Mouse (Mus musculus): Measurements from ENCODE around the gene Esam.

Gene Esam

GRCm38 (mm10) chr9:37527396-37528224 lies at the start of gene Esam:
TSS of gene Esam (plus strand) at chr9:37528078.
- ATAC-seq (ENCODE audit: low TSS enrichment): no peak

DNA sequence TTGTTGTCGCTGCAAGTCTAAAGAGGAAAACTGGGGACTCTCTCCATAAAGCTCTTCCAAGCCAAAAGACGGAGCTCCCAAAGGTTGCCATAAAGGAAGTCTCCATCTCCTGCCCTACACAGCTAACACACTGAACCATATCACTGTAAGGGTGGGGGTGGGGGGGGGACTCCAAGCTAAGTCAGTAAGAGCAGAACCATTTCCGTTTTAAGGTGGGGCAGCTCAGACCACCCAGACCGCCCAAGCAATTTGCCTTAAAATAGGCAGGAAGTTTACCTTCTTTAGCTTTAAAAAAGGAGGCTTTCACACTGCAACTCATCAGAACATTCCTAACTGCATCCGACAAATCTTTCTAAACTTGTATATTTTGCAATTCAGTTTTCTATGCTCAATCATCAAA lies 42.7 kb upstream of the Esam start:
- ATAC-seq (ENCODE audit: low TSS enrichment): no peak

GRCm38 (mm10) chr9:37488041-37488440 lies 39.8 kb upstream of the Esam start:
- ATAC-seq (ENCODE audit: low TSS enrichment): no peak

DNA sequence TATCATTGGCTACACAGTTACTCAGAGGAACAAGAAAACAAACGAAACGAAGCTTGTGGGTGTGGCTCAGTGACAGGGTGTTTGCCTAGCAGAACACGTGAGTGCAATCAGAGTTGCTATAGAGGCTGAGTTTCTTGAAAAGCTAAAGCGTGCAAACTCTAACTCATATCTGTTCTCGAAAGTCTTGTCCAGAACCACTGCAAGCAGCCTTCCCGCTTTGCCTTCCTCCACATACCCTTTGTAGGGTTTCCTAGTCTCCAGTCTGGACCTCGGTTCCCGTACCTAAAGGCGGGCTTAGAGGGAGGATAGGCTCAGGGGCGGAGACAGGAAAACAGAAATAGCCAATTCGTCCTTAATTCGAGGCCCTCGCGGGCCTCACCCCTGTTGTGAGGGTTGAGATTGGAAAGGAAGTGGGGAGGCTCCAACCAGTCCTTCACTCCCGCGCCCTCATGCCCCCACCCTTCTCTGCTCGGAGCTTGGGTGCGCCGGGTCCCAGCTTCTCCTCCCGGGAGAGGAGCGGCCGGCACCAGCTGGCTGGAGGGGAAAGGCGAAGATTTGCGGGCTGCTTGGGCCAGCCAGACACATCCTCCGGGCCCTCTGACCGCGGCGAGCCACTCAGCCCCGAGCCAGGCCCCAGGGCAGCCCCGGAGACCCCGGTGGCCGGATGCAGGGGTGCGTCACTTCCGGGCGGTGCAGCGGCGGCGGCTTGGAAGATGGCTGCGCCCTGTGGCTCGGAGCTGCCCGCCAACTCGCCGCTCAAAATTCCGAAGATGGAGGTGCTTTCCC lies 39.1 kb upstream of the Esam start, which contains the start of gene Msantd2:
TSS of gene Msantd2 (plus strand) at position 709 of the 786 bp plus-strand sequence.
- peak; percentile 92 for ATAC-seq (ENCODE audit: low TSS enrichment)

DNA sequence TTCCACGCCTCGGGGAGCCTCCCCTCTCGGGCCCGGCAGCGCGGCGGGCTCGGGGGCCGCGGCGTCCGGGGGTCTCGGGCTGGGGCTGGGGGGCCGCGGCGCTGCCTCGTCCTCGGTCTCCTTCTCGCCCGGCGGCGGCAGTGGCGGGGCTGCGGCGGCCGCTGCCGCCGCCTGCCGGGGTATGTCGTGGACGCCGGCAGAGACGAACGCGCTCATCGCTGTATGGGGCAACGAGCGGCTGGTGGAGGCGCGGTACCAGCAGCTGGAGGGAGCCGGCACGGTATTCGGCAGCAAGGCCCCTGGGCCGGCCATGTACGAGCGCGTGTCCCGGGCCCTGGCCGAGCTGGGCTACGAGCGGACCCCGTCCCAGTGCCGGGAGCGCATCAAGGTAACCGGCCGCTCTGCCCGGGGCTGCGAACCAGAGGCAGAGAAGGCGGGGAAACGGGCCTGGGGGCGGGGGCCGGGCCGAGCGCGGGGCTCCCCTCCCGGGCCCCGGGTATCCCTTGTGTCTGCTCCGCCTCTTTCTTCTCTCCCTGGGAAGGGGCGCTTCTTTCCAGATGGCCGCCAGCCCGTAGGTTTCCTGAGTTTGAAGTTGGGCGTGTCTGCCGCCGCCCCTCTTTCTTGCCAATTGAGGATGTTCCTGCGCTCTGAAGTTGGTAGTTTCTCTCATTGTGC lies 38.3 kb upstream of the Esam start:
- peak; percentile 55 for ATAC-seq (ENCODE audit: low TSS enrichment)

- ATAC-seq (ENCODE audit: low TSS enrichment): no peak
These were observed 32.1 kb upstream of the Esam start for GRCm38 (mm10) chr9:37495761-37496160.

- ATAC-seq (ENCODE audit: low TSS enrichment): no peak
These were observed 31.6 kb upstream of the Esam start for GRCm38 (mm10) chr9:37496325-37496724.

GRCm38 (mm10) chr9:37500201-37500600 lies 27.7 kb upstream of the Esam start:
- ATAC-seq (ENCODE audit: low TSS enrichment): no peak

- ATAC-seq (ENCODE audit: low TSS enrichment): no peak
These were observed 26.7 kb upstream of the Esam start for GRCm38 (mm10) chr9:37501170-37501569.

GRCm38 (mm10) chr9:37504348-37504747 lies 23.5 kb upstream of the Esam start:
- no peak for ATAC-seq (ENCODE audit: low TSS enrichment)

- peak; percentile 13; the same call in 1 of the 2 replicates for ATAC-seq (ENCODE audit: low TSS enrichment)
These were observed 21.9 kb upstream of the Esam start for GRCm38 (mm10) chr9:37506023-37506422.

- ATAC-seq (ENCODE audit: low TSS enrichment): no peak
These were observed 15.8 kb upstream of the Esam start for GRCm38 (mm10) chr9:37512097-37512496.

GRCm38 (mm10) chr9:37514456-37514855 lies 13.4 kb upstream of the Esam start:
- ATAC-seq (ENCODE audit: low TSS enrichment): 0 out of 2 replicates have a peak, but pooled peaks have one; percentile 10

DNA sequence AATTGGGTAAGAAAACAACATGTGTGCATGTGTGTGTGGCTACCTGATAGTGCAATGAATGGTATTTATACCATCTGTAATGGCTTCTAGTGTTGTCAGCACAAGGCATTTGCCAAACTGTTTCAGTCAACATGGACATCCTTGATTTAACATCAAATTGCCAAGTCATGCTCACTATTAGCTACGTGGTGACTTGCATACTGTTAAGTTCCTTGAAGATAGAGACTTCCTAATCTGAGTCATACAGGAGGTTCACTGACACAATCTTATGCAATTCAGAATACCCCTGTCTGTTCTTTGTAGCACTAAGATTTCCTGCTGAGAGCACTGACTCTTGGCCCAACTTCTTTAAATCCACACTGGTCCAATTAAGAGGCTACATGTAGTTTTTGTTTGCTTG lies 10.4 kb upstream of the Esam start:
- ATAC-seq (ENCODE audit: low TSS enrichment): no peak

DNA sequence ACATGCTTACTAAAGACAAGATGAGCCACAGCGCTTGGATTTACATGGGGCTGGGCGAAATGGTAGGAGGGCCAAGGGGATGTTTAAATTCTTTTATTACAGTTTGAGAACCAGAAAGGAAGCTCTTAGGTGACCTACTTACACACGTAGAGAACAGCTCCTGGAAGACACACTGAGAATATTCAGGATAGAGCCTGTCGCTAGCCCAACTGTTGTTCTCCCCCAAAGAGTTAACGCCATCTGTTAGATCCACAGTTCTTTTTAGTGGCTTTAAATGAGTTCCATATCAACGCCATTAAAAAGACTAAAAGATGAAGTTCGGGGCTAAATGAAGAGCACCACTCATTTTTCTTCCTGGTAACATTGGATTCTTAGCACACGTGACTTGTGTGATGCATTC lies 8.9 kb upstream of the Esam start:
- peak; percentile 76 for ATAC-seq (ENCODE audit: low TSS enrichment)

GRCm38 (mm10) chr9:37519995-37520394 lies 7.9 kb upstream of the Esam start:
- peak; percentile 70; the same call in 1 of the 2 replicates for ATAC-seq (ENCODE audit: low TSS enrichment)

- no peak for ATAC-seq (ENCODE audit: low TSS enrichment)
These were observed 2.4 kb upstream of the Esam start for GRCm38 (mm10) chr9:37525461-37525860.

GRCm38 (mm10) chr9:37526443-37527395 lies 1.2 kb upstream of the Esam start:
- ATAC-seq (ENCODE audit: low TSS enrichment): no peak

GRCm38 (mm10) chr9:37528225-37528970 lies 520 bp downstream of the Esam start:
- no peak for ATAC-seq (ENCODE audit: low TSS enrichment)
